Mouse (Mus musculus): ENCODE data around the gene Exoc3l. TPM values are rescaled to one million over a fixed set of nuclear protein-coding genes. Genes with fewer than 3 reads are reported as not detected.

Exoc3l gene
- total and polyA plus RNA-seq, 3 experiments: 4.4 to 10.9 (median 7.5) TPM

DNA sequence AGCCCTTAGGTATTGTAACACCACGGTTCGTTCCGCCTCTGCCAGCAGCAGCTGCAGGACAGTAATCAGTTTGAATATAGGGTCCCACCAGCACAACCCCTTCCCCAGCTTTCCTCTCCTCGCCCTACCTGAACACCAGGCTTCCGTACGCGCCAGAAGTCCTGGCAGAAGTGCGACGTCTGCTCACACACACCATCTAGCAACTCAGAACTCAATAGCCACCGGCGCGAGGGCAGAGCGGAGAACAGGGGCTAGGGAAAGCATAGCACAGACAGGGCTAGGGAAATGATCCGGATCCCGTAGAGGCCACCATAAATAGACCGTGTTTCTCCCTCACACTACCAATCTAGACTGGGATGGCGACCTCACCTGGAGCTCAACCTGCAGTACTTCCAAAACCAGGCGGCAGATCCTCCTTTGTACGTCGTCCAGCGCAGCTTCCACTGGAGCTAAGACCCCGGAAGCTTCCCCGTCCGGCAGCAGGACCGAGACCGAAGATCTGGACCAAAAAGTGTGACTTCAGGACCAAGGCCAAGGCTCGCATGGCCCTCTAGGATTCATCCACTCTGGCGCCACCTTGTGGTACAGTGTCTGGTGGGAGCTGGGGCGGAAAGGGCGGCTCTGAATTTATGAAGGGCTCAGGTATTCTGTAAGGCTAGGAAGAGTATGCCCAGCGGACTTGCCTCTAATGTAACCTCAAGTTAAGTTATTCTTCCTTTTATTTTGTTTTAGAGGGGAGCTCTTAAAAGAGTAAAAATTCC is 5.2 kb downstream of the Exoc3l start:
- Histone ChIP-seq H3K27me3 (replicated peaks) (no peaks in the 10 kb centered on the region), H3K4me2 (ENCODE audit: insufficient read depth, low read depth, poor library complexity, severe bottlenecking) (no peak overlapping the region), H3K27ac (ENCODE audit: insufficient read depth, low read depth) (no peak overlapping the region), H3K4me3 (replicated peaks in 1 of 3; ENCODE audit: low read depth in 2 of 3, low read length in 2 of 3, poor library complexity in 1 of 3) (no peak overlapping the region), H3K9ac (ENCODE audit: insufficient read depth, low read depth) (no peak overlapping the region), H3K9me3 (replicated peaks; ENCODE audit: low read length) (no peaks in the 10 kb centered on the region), H3K36me3 (replicated peaks in 1 of 2; ENCODE audit: control insufficient read depth in 1 of 2, insufficient read depth in 1 of 2, low read length in 1 of 2) (peaks cover 0 to 19% of the 10 kb centered on the region in 2 experiments), H3K4me1 (ENCODE audit: control insufficient read depth in 1 of 2, insufficient read depth in 2 of 2) (peaks cover 13 to 36% of the 10 kb centered on the region in 2 experiments), H3K79me2 (replicated peaks; ENCODE audit: control insufficient read depth, extremely low read depth, insufficient read depth, poor library complexity, severe bottlenecking) (no peaks in the 10 kb centered on the region)
- dilution Hi-C loops (cut with MboI; ENCODE audit: extremely low pct_ligation_motif_present, extremely low pct_unique_long_range_greater_than_20kb, low sequenced_read_pairs) (no loop called here), in situ Hi-C loops (cut with MboI; ENCODE audit: low pct_ligation_motif_present, low pct_unique_long_range_greater_than_20kb, low sequenced_read_pairs) (loop anchor here (5.0 kb wide), 1 partner anchor 33 kb away; the partner anchor contains the start of gene B3gnt9)
- no peak for TF ChIP-seq MAFK (IDR thresholded peaks at IDR 0.05; ENCODE audit: insufficient replicate concordance, low read length)
- no peak for TF ChIP-seq BHLHE40 (IDR thresholded peaks at IDR 0.05; ENCODE audit: low read depth, low read length)
- peak; percentile 77 for TF ChIP-seq SMC3 (IDR thresholded peaks at IDR 0.05; ENCODE audit: low read depth, low read length)
- no peak for TF ChIP-seq ZKSCAN1 (IDR thresholded peaks at IDR 0.05; ENCODE audit: borderline replicate concordance, low read depth, low read length)
- no peak for TF ChIP-seq MYC (IDR thresholded peaks at IDR 0.05; ENCODE audit: low read depth, low read length)
- no peak for TF ChIP-seq NRF1 (IDR thresholded peaks at IDR 0.05; ENCODE audit: low read depth, low read length)
- TF ChIP-seq RAD21 (IDR thresholded peaks at IDR 0.05; ENCODE audit: low read depth, low read length): peak; percentile 49
- no peak for TF ChIP-seq ZMIZ1 (IDR thresholded peaks at IDR 0.05; ENCODE audit: low read depth, low read length)
- TF ChIP-seq PAX5 (IDR thresholded peaks at IDR 0.05; ENCODE audit: low read length): no peak
- no peak for TF ChIP-seq ZNF384 (IDR thresholded peaks at IDR 0.05; ENCODE audit: low read depth, low read length)
- TF ChIP-seq CTCF (conservative IDR thresholded peaks at IDR 0.05 in 1 of 2, IDR thresholded peaks at IDR 0.05 in 1 of 2; ENCODE audit: low read depth in 2 of 2, low read length in 2 of 2): peak; percentile 60 to 87
- no peak for TF ChIP-seq POLR2A (IDR thresholded peaks at IDR 0.05; ENCODE audit: low read depth, low read length)
- TF ChIP-seq MAX (IDR thresholded peaks at IDR 0.05; ENCODE audit: low read length): 0 out of 2 replicates have a peak, but pooled peaks have one; percentile 16
- 0 out of 2 replicates have a peak, but pooled peaks have one; percentile 22 for TF ChIP-seq IRF4 (IDR thresholded peaks at IDR 0.05; ENCODE audit: low read depth, low read length)
- TF ChIP-seq ELF1 (IDR thresholded peaks at IDR 0.05; ENCODE audit: low read depth, low read length): 0 out of 2 replicates have a peak, but pooled peaks have one; percentile 8
- no peak for TF ChIP-seq USF1 (IDR thresholded peaks at IDR 0.05; ENCODE audit: low read depth, low read length)
- no peak for TF ChIP-seq ETS1 (conservative IDR thresholded peaks at IDR 0.05; ENCODE audit: low read depth, low read length)
- peak; percentile 91 for TF ChIP-seq MXI1 (IDR thresholded peaks at IDR 0.05; ENCODE audit: low read depth, low read length)
- no peak; the same call in 1 of the 2 replicates for TF ChIP-seq NELFE (IDR thresholded peaks at IDR 0.05; ENCODE audit: low read depth, low read length)
- peak; percentile 96 for TF ChIP-seq SIN3A (IDR thresholded peaks at IDR 0.05; ENCODE audit: low read length)
- peak; percentile 89 for DNase-seq (ENCODE audit: extremely low read depth)

Data from CH12.LX (cell line).